ENCODE assay signal across 11 mouse cellular contexts in the genomic region with DNA sequence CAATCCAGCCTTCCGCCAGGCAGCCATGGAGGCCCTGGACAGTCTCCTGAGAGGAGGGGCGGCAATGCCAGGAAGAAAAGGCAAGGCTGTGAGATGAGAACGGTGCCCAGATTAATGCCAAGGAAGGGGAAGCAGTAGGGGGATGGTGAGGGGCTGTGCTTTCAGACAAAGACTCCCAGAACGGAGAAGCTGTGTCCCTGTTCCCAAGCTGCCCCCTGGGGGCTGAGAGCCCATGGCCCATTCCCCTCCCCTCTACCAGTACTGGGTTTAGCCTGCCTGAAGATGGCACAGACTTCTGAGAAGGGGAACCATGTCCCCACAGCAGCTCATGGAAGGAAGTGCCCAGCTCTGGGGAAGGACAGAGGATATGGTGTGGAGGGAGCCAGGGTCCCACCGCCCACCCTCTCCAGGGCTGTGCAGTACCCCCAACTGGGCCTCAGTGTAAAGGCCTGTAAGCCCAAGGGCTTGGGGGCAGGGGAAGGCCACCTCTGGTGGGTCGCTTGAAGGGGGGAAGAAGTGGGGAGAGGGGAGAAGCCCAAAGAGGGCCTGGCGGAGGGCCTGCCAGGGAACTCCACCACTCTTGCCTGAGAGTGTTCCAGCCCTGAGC. TPM values are rescaled to one million over a fixed set of nuclear protein-coding genes. Genes with fewer than 3 reads are reported as not detected.
DNase-seq lines count a peak whose midpoint lies in the region; ATAC-seq and TF ChIP-seq lines count a peak whose summit lies in the region.
"Had no signal": no experiment of that assay in that cellular context is flagged by ENCODE, and none has a peak within 500 bp of the region (broad histone marks: within the 10 kb centered on the region; RNA-seq: fewer than 3 reads in every experiment).

No protein-coding gene starts in this region.

- WGBS in heart, embryonic 15.5 days: 66% methylated on average over 7 of the region's 7 CpGs
- WGBS in embryonic facial prominence, embryonic 11.5 days: 42% methylated on average over 7 of the region's 7 CpGs
- WGBS in hindbrain, embryonic 11.5 days: 35% methylated on average over 6 of the region's 7 CpGs
- 75% methylated on average over 7 of the region's 7 CpGs for WGBS in kidney, adult 2 months

- H3K9ac ChIP-seq in heart, embryonic 15.5 days: no peak overlapping the region
- H3K9ac ChIP-seq in embryonic facial prominence, embryonic 11.5 days (replicated peaks; ENCODE audit: low read length): peak overlapping the region; percentile 13; the same call in 1 of the 2 replicates
- H3K9ac ChIP-seq in hindbrain, embryonic 11.5 days (ENCODE audit: low read depth, low read length): 0 out of 2 replicates have a peak overlapping the region, but pooled peaks have one; percentile 32

- no peak for DNase-seq in heart, adult 9 months (ENCODE audit: low spot score in 2 of 2)
- no peak for DNase-seq in embryonic facial prominence, embryonic 11.5 days (ENCODE audit: low spot score)
- DNase-seq in hindbrain, embryonic 11.5 days (ENCODE audit: low spot score): peak; percentile 36
- DNase-seq in neural tube, embryonic 10.5 days (ENCODE audit: extremely low spot score, low spot score): peak; percentile 38
- DNase-seq in kidney, adult 2 months: no peak
- no peak for DNase-seq in left cerebral cortex, adult 9 months (ENCODE audit: low spot score in 2 of 2)
- DNase-seq in thymus, postnatal 0 days (ENCODE audit: low spot score): no peak
- DNase-seq: thymus, postnatal 25 days had no signal

- H3K9me3 ChIP-seq in heart, embryonic 15.5 days (replicated peaks): no peaks in the 10 kb centered on the region
- H3K9me3 ChIP-seq in embryonic facial prominence, embryonic 11.5 days (replicated peaks; ENCODE audit: control insufficient read depth, low read length): no peaks in the 10 kb centered on the region
- H3K9me3 ChIP-seq in hindbrain, embryonic 11.5 days (ENCODE audit: control insufficient read depth, low read length): no peaks in the 10 kb centered on the region

- TF ChIP-seq POLR2A in kidney, adult 2 months (IDR thresholded peaks at IDR 0.05; ENCODE audit: low read depth, low read length): no peak

- no peak for TF ChIP-seq CTCF in kidney, adult 2 months (conservative IDR thresholded peaks at IDR 0.05; ENCODE audit: insufficient read depth, insufficient read length, low read depth, low read length)

- ATAC-seq in heart, embryonic 15.5 days (replicated peaks; ENCODE audit: insufficient number of reproducible peaks, insufficient read depth, low FRiP score, low read depth): no peak
- ATAC-seq in embryonic facial prominence, embryonic 11.5 days (replicated peaks; ENCODE audit: insufficient number of reproducible peaks, low FRiP score, low TSS enrichment, low read depth): peak; percentile 47
- ATAC-seq in hindbrain, embryonic 11.5 days (ENCODE audit: low FRiP score): peak; percentile 34

- peaks cover 37% of the 10 kb centered on the region for H3K4me1 ChIP-seq in heart, embryonic 15.5 days (replicated peaks)
- peaks cover 2% of the 10 kb centered on the region; the same call in 1 of the 2 replicates for H3K4me1 ChIP-seq in embryonic facial prominence, embryonic 11.5 days (ENCODE audit: control insufficient read depth, insufficient read depth, low read length)
- peaks cover 20% of the 10 kb centered on the region for H3K4me1 ChIP-seq in hindbrain, embryonic 11.5 days (replicated peaks; ENCODE audit: control insufficient read depth, insufficient read depth, low read length)
- H3K4me1 ChIP-seq in kidney, adult 2 months (ENCODE audit: control insufficient read depth, insufficient read depth, low read length): no peaks in the 10 kb centered on the region

- H3K36me3 ChIP-seq in heart, embryonic 15.5 days: peaks cover 81% of the 10 kb centered on the region
- H3K36me3 ChIP-seq in embryonic facial prominence, embryonic 11.5 days (replicated peaks; ENCODE audit: control insufficient read depth, insufficient read depth, low read depth, low read length): peaks cover 39% of the 10 kb centered on the region
- peaks cover 27% of the 10 kb centered on the region for H3K36me3 ChIP-seq in hindbrain, embryonic 11.5 days (ENCODE audit: control insufficient read depth, insufficient read depth, low read length)
- no peaks in the 10 kb centered on the region for H3K36me3 ChIP-seq in kidney, adult 2 months (ENCODE audit: control insufficient read depth, insufficient read depth, low read length)

- H3K27me3 ChIP-seq in heart, embryonic 15.5 days: no peaks in the 10 kb centered on the region
- H3K27me3 ChIP-seq in embryonic facial prominence, embryonic 11.5 days (ENCODE audit: control insufficient read depth, insufficient read depth, low read length): no peaks in the 10 kb centered on the region
- no peaks in the 10 kb centered on the region for H3K27me3 ChIP-seq in hindbrain, embryonic 11.5 days (ENCODE audit: control insufficient read depth, insufficient read depth, low read length)
- H3K27me3 ChIP-seq in kidney, adult 2 months (replicated peaks; ENCODE audit: control insufficient read depth, insufficient read depth, low read length): no peaks in the 10 kb centered on the region

- peak overlapping the region; percentile 74 for H3K27ac ChIP-seq in heart, embryonic 15.5 days
- peak overlapping the region; percentile 5; the same call in 1 of the 2 replicates for H3K27ac ChIP-seq in embryonic facial prominence, embryonic 11.5 days (replicated peaks; ENCODE audit: low read depth, low read length)
- H3K27ac ChIP-seq in hindbrain, embryonic 11.5 days (ENCODE audit: low read depth, low read length): peak overlapping the region; percentile 83
- no peak overlapping the region for H3K27ac ChIP-seq in kidney, adult 2 months (ENCODE audit: insufficient read depth, low read depth, low read length)

- H3K4me2 ChIP-seq in heart, embryonic 15.5 days: no peak overlapping the region
- H3K4me2 ChIP-seq in embryonic facial prominence, embryonic 11.5 days (ENCODE audit: low read depth, low read length): no peak overlapping the region
- H3K4me2 ChIP-seq in hindbrain, embryonic 11.5 days (replicated peaks; ENCODE audit: low read depth, low read length): no peak overlapping the region
- H3K4me2 ChIP-seq: liver, embryonic 11.5 days had no signal

- H3K4me3 ChIP-seq in heart, embryonic 15.5 days: no peak overlapping the region
- H3K4me3 ChIP-seq in embryonic facial prominence, embryonic 11.5 days (ENCODE audit: low read depth, low read length): no peak overlapping the region
- H3K4me3 ChIP-seq in hindbrain, embryonic 11.5 days (ENCODE audit: low read depth, low read length): no peak overlapping the region
- no peak overlapping the region for H3K4me3 ChIP-seq in kidney, adult 2 months (ENCODE audit: insufficient read depth, low read depth, low read length)
- H3K4me3 ChIP-seq: myocyte had no signal

RNA-seq across cellular contexts. Expression of a gene that starts 9.0 kb away (rescaled TPM):
- polyA plus RNA-seq in heart, embryonic 15.5 days (2015; fragmentation: Nextera tagmentation; extraction: Ambion mirVana): 13.1 and 16.9 TPM in 2 replicates
- polyA plus RNA-seq in embryonic facial prominence, embryonic 11.5 days (2014; fragmentation: Nextera tagmentation; extraction: Ambion mirVana): 17.6 and 18.8 TPM in 2 replicates
- 28.1 and 31.4 TPM in 2 replicates for polyA plus RNA-seq in hindbrain, embryonic 11.5 days (2014; fragmentation: Nextera tagmentation; extraction: Ambion mirVana)
- 1.5 and 1.8 TPM in 2 replicates for polyA plus RNA-seq in kidney, adult 2 months (2012; rRNA removed)
- polyA plus RNA-seq in thymus, postnatal 0 days (2015; fragmentation: Nextera tagmentation; extraction: Ambion mirVana): 7.3 and 8.1 TPM in 2 replicates

RNA-seq across cellular contexts. Expression of a gene that starts 35.2 kb away (rescaled TPM):
- 48.2 and 56.2 TPM in 2 replicates for polyA plus RNA-seq in heart, embryonic 15.5 days (2015; fragmentation: Nextera tagmentation; extraction: Ambion mirVana)
- 82.9 and 88.0 TPM in 2 replicates for polyA plus RNA-seq in embryonic facial prominence, embryonic 11.5 days (2014; fragmentation: Nextera tagmentation; extraction: Ambion mirVana)
- 79.9 and 87.6 TPM in 2 replicates for polyA plus RNA-seq in hindbrain, embryonic 11.5 days (2014; fragmentation: Nextera tagmentation; extraction: Ambion mirVana)
- polyA plus RNA-seq in kidney, adult 2 months (2012; rRNA removed): 23.7 and 26.2 TPM in 2 replicates
- 63.9 TPM in 2 replicates for polyA plus RNA-seq in thymus, postnatal 0 days (2015; fragmentation: Nextera tagmentation; extraction: Ambion mirVana)

RNA-seq across cellular contexts. Expression of a gene that starts 58.7 kb away (rescaled TPM):
- polyA plus RNA-seq in heart, embryonic 15.5 days (2015; fragmentation: Nextera tagmentation; extraction: Ambion mirVana): 1,507 and 2,028 TPM in 2 replicates
- 741 and 769 TPM in 2 replicates for polyA plus RNA-seq in embryonic facial prominence, embryonic 11.5 days (2014; fragmentation: Nextera tagmentation; extraction: Ambion mirVana)
- 762 and 780 TPM in 2 replicates for polyA plus RNA-seq in hindbrain, embryonic 11.5 days (2014; fragmentation: Nextera tagmentation; extraction: Ambion mirVana)
- polyA plus RNA-seq in kidney, adult 2 months (2012; rRNA removed): 3,607 and 3,750 TPM in 2 replicates
- 1,177 and 1,274 TPM in 2 replicates for polyA plus RNA-seq in thymus, postnatal 0 days (2015; fragmentation: Nextera tagmentation; extraction: Ambion mirVana)

Comparison
In these comparisons a context has a peak if more than half of its experiments do, and no peak if none do; other contexts are left out.
1. DNase-seq: peak in hindbrain, embryonic 11.5 days (single experiment) and neural tube, embryonic 10.5 days (single experiment); none in heart, adult 9 months (0 of 2), embryonic facial prominence, embryonic 11.5 days (single experiment), kidney, adult 2 months (single experiment), left cerebral cortex, adult 9 months (0 of 2) and thymus, postnatal 0 days (single experiment).